Mouse (Mus musculus): ENCODE measurements around the gene D17H6S53E. TPM values are rescaled to one million over a fixed set of nuclear protein-coding genes. Genes with fewer than 3 reads are reported as not detected.

Gene D17H6S53E
- polyA plus RNA-seq, 1 experiment = 13.0 TPM

GRCm38 (mm10) chr17:35155451-35155850 lies 29.3 kb downstream of the D17H6S53E start:
- Histone ChIP-seq H3K79me2 (ENCODE audit: control insufficient read depth, insufficient read depth) (peaks cover 80% of the 10 kb centered on the region), H3K4me3 (ENCODE audit: insufficient read depth, poor library complexity, severe bottlenecking) (no peak overlapping the region), H3ac (ENCODE audit: control insufficient read depth, insufficient read length, low read depth) (no peak overlapping the region), H3K79me3 (ENCODE audit: low read depth) (peaks cover 33% of the 10 kb centered on the region), H3K27me3 (ENCODE audit: control insufficient read depth, insufficient read depth, insufficient read length) (no peaks in the 10 kb centered on the region), H3K36me3 (ENCODE audit: control insufficient read depth, insufficient read depth) (peaks cover 97% of the 10 kb centered on the region)
- TF ChIP-seq USF1 (IDR thresholded peaks at IDR 0.05; ENCODE audit: low read depth) (no peak), FOSL1 (IDR thresholded peaks at IDR 0.05; ENCODE audit: insufficient read depth, low read length, poor library complexity, severe bottlenecking) (no peak), MYOG (IDR thresholded peaks at IDR 0.05; ENCODE audit: control insufficient read depth, extremely low read depth, insufficient read length) (no peak), MYOD1 (IDR thresholded peaks at IDR 0.05; ENCODE audit: control insufficient read depth, insufficient read length, low read depth) (no peak), CEBPB (IDR thresholded peaks at IDR 0.05; ENCODE audit: low read depth) (no peak), MAX (IDR thresholded peaks at IDR 0.05) (no peak), CTCF (IDR thresholded peaks at IDR 0.05; ENCODE audit: control insufficient read depth, insufficient read depth, insufficient read length) (no peak)

- TF ChIP-seq MYOG (IDR thresholded peaks at IDR 0.05; ENCODE audit: control insufficient read depth, extremely low read depth, insufficient read length) (no peak), FOSL1 (IDR thresholded peaks at IDR 0.05; ENCODE audit: insufficient read depth, low read length, poor library complexity, severe bottlenecking) (no peak), CEBPB (IDR thresholded peaks at IDR 0.05; ENCODE audit: low read depth) (no peak), MYOD1 (IDR thresholded peaks at IDR 0.05; ENCODE audit: control insufficient read depth, insufficient read length, low read depth) (no peak), MAX (IDR thresholded peaks at IDR 0.05) (no peak), CTCF (IDR thresholded peaks at IDR 0.05; ENCODE audit: control insufficient read depth, insufficient read depth, insufficient read length) (no peak), USF1 (IDR thresholded peaks at IDR 0.05; ENCODE audit: low read depth) (no peak)
- peaks cover 92% of the 10 kb centered on the region for H3K79me2 ChIP-seq (ENCODE audit: control insufficient read depth, insufficient read depth)
- H3K79me3 ChIP-seq (ENCODE audit: low read depth) = peaks cover 45% of the 10 kb centered on the region
- H3K4me3 ChIP-seq (ENCODE audit: insufficient read depth, poor library complexity, severe bottlenecking) = no peak overlapping the region
- no peak overlapping the region for H3ac ChIP-seq (ENCODE audit: control insufficient read depth, insufficient read length, low read depth)
- peaks cover 100% of the 10 kb centered on the region for H3K36me3 ChIP-seq (ENCODE audit: control insufficient read depth, insufficient read depth)
- no peaks in the 10 kb centered on the region for H3K27me3 ChIP-seq (ENCODE audit: control insufficient read depth, insufficient read depth, insufficient read length)
These were observed 30.5 kb downstream of the D17H6S53E start for GRCm38 (mm10) chr17:35156461-35157200.

GRCm38 (mm10) chr17:35157254-35157653 lies 31.1 kb downstream of the D17H6S53E start:
- Histone ChIP-seq H3K27me3 (ENCODE audit: control insufficient read depth, insufficient read depth, insufficient read length) (no peaks in the 10 kb centered on the region), H3K79me3 (ENCODE audit: low read depth) (peaks cover 51% of the 10 kb centered on the region), H3ac (ENCODE audit: control insufficient read depth, insufficient read length, low read depth) (no peak overlapping the region), H3K79me2 (ENCODE audit: control insufficient read depth, insufficient read depth) (peaks cover 94% of the 10 kb centered on the region), H3K4me3 (ENCODE audit: insufficient read depth, poor library complexity, severe bottlenecking) (no peak overlapping the region), H3K36me3 (ENCODE audit: control insufficient read depth, insufficient read depth) (peaks cover 100% of the 10 kb centered on the region)
- TF ChIP-seq MYOD1 (IDR thresholded peaks at IDR 0.05; ENCODE audit: control insufficient read depth, insufficient read length, low read depth) = no peak
- no peak for TF ChIP-seq CTCF (IDR thresholded peaks at IDR 0.05; ENCODE audit: control insufficient read depth, insufficient read depth, insufficient read length)
- TF ChIP-seq FOSL1 (IDR thresholded peaks at IDR 0.05; ENCODE audit: insufficient read depth, low read length, poor library complexity, severe bottlenecking) = no peak
- TF ChIP-seq MAX (IDR thresholded peaks at IDR 0.05) = no peak
- no peak for TF ChIP-seq MYOG (IDR thresholded peaks at IDR 0.05; ENCODE audit: control insufficient read depth, extremely low read depth, insufficient read length)
- no peak for TF ChIP-seq CEBPB (IDR thresholded peaks at IDR 0.05; ENCODE audit: low read depth)
- TF ChIP-seq USF1 (IDR thresholded peaks at IDR 0.05; ENCODE audit: low read depth) = no peak

DNA sequence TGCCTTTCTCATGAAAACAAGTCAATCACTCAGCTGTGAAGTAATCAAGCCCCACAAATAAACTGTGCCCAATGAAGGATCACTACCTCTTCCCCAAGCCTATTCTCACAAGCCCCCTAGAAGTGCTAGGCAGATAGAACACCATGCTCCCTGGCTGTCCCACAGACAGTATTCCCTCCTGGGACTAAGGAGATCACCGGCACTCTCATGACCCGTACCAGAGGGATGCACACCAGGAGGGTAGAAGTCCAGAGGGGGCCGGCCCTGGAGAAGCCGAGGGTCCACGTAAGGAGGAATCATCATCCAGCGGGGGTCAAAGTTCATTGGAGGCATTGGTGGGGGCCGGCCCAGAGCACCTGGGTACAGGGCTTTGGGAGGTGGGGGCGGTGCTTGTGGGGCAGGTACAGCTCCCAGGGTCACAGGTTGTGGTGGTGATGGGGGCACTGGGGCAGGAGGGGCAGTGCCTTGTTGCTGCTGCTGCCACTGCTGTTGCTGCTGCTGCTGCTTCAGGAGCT lies 31.5 kb downstream of the D17H6S53E start:
- Histone ChIP-seq H3K36me3 (ENCODE audit: control insufficient read depth, insufficient read depth) (peaks cover 100% of the 10 kb centered on the region), H3K4me3 (ENCODE audit: insufficient read depth, poor library complexity, severe bottlenecking) (no peak overlapping the region), H3K27me3 (ENCODE audit: control insufficient read depth, insufficient read depth, insufficient read length) (no peaks in the 10 kb centered on the region), H3K79me3 (ENCODE audit: low read depth) (peaks cover 56% of the 10 kb centered on the region), H3K79me2 (ENCODE audit: control insufficient read depth, insufficient read depth) (peaks cover 94% of the 10 kb centered on the region), H3ac (ENCODE audit: control insufficient read depth, insufficient read length, low read depth) (no peak overlapping the region)
- TF ChIP-seq USF1 (IDR thresholded peaks at IDR 0.05; ENCODE audit: low read depth) = no peak
- no peak for TF ChIP-seq MYOD1 (IDR thresholded peaks at IDR 0.05; ENCODE audit: control insufficient read depth, insufficient read length, low read depth)
- TF ChIP-seq FOSL1 (IDR thresholded peaks at IDR 0.05; ENCODE audit: insufficient read depth, low read length, poor library complexity, severe bottlenecking) = no peak
- no peak for TF ChIP-seq MAX (IDR thresholded peaks at IDR 0.05)
- TF ChIP-seq CTCF (IDR thresholded peaks at IDR 0.05; ENCODE audit: control insufficient read depth, insufficient read depth, insufficient read length) = no peak
- no peak for TF ChIP-seq CEBPB (IDR thresholded peaks at IDR 0.05; ENCODE audit: low read depth)
- no peak for TF ChIP-seq MYOG (IDR thresholded peaks at IDR 0.05; ENCODE audit: control insufficient read depth, extremely low read depth, insufficient read length)

DNA sequence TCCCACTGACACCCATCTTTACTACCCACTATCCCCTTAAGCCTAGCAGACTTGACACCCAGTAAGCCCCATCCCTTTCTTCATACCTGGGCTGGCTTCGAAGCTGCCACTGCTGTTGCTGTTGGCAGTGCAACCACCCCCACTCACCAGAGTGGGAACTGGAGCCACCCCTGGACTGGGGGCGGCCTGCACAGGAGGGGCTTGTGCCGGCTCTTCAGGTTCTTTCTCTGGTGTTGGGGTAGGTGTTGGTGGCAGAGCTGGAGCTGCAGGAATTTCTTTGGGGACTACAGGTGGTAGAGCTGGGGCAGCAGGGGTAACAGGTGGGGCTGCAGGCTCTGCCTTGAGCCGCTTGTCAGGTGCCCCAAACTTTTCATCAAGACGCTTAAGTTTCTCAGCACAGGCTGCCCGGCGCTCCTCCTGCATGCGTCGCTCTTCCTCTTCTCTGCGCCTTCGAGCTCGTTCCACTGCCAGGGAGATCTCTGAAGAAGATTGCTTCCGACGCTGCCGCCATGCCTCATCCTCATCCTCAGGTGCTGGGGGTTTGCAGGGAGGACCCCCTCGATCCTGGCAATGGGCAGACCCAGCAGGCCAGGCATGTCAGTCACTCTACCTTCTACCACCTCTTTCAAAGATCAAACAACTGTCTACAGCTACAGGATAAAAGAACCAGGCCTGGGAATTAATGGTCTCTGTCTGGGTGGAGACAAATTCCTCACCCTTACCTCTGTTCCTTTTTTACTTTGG lies 32.8 kb downstream of the D17H6S53E start:
- H3K36me3 ChIP-seq (ENCODE audit: control insufficient read depth, insufficient read depth) = peaks cover 91% of the 10 kb centered on the region
- no peak overlapping the region for H3ac ChIP-seq (ENCODE audit: control insufficient read depth, insufficient read length, low read depth)
- peaks cover 67% of the 10 kb centered on the region for H3K79me3 ChIP-seq (ENCODE audit: low read depth)
- no peak overlapping the region for H3K4me3 ChIP-seq (ENCODE audit: insufficient read depth, poor library complexity, severe bottlenecking)
- peaks cover 97% of the 10 kb centered on the region for H3K79me2 ChIP-seq (ENCODE audit: control insufficient read depth, insufficient read depth)
- H3K27me3 ChIP-seq (ENCODE audit: control insufficient read depth, insufficient read depth, insufficient read length) = no peaks in the 10 kb centered on the region
- no peak for TF ChIP-seq CEBPB (IDR thresholded peaks at IDR 0.05; ENCODE audit: low read depth)
- no peak for TF ChIP-seq CTCF (IDR thresholded peaks at IDR 0.05; ENCODE audit: control insufficient read depth, insufficient read depth, insufficient read length)
- no peak for TF ChIP-seq FOSL1 (IDR thresholded peaks at IDR 0.05; ENCODE audit: insufficient read depth, low read length, poor library complexity, severe bottlenecking)
- TF ChIP-seq MYOG (IDR thresholded peaks at IDR 0.05; ENCODE audit: control insufficient read depth, extremely low read depth, insufficient read length) = no peak
- no peak for TF ChIP-seq MYOD1 (IDR thresholded peaks at IDR 0.05; ENCODE audit: control insufficient read depth, insufficient read length, low read depth)
- TF ChIP-seq MAX (IDR thresholded peaks at IDR 0.05) = no peak
- TF ChIP-seq USF1 (IDR thresholded peaks at IDR 0.05; ENCODE audit: low read depth) = no peak
